Mouse (Mus musculus) kidney, adult 11 months (tissue): ENCODE results near the gene Nav2.

Experiments
- DNase-seq: peaks from one replicate; pipeline ENCODE4 v3.0.0; 2022

The Nav2 gene

GRCm38 (mm10) chr7:48891029-48891428 is 17.5 kb upstream of the Nav2 start:
- no peak for DNase-seq

- no peak for DNase-seq
Observed at GRCm38 (mm10) chr7:48893093-48893492, 15.4 kb upstream of the Nav2 start.

GRCm38 (mm10) chr7:48894152-48894551 is 14.4 kb upstream of the Nav2 start:
- DNase-seq, result peak; percentile 21

GRCm38 (mm10) chr7:48894763-48895162 is 13.8 kb upstream of the Nav2 start:
- no peak for DNase-seq

GRCm38 (mm10) chr7:48895475-48895874 is 13.0 kb upstream of the Nav2 start:
- DNase-seq, result no peak

GRCm38 (mm10) chr7:48896051-48896450 is 12.5 kb upstream of the Nav2 start:
- DNase-seq, result no peak

GRCm38 (mm10) chr7:48897539-48898163 is 10.9 kb upstream of the Nav2 start:
- DNase-seq, result no peak

- no peak for DNase-seq
Observed at GRCm38 (mm10) chr7:48898416-48898815, 10.1 kb upstream of the Nav2 start.

GRCm38 (mm10) chr7:48900408-48901167 is 7.9 kb upstream of the Nav2 start:
- DNase-seq, result no peak

GRCm38 (mm10) chr7:48902454-48902853 is 6.1 kb upstream of the Nav2 start:
- DNase-seq, result no peak

GRCm38 (mm10) chr7:48909342-48909671 is 791 bp downstream of the Nav2 start:
- DNase-seq, result no peak

GRCm38 (mm10) chr7:48910282-48910681 is 1.8 kb downstream of the Nav2 start:
- no peak for DNase-seq

GRCm38 (mm10) chr7:48911146-48911545 is 2.6 kb downstream of the Nav2 start:
- DNase-seq, result no peak

- no peak for DNase-seq
Observed at GRCm38 (mm10) chr7:48914630-48915506, 6.4 kb downstream of the Nav2 start.

- no peak for DNase-seq
Observed at GRCm38 (mm10) chr7:48917463-48917862, 8.9 kb downstream of the Nav2 start.

- no peak for DNase-seq
Observed at GRCm38 (mm10) chr7:48917988-48918387, 9.5 kb downstream of the Nav2 start.

GRCm38 (mm10) chr7:48918389-48918788 is 9.9 kb downstream of the Nav2 start:
- no peak for DNase-seq

GRCm38 (mm10) chr7:48923620-48924019 is 15.1 kb downstream of the Nav2 start:
- no peak for DNase-seq

GRCm38 (mm10) chr7:48925214-48925613 is 16.7 kb downstream of the Nav2 start:
- DNase-seq, result peak; percentile 19

GRCm38 (mm10) chr7:48928364-48928763 is 19.8 kb downstream of the Nav2 start:
- peak; percentile 13 for DNase-seq

GRCm38 (mm10) chr7:48930399-48930798 is 21.9 kb downstream of the Nav2 start:
- peak; percentile 64 for DNase-seq

GRCm38 (mm10) chr7:48932138-48932537 is 23.6 kb downstream of the Nav2 start:
- no peak for DNase-seq

GRCm38 (mm10) chr7:48934816-48935215 is 26.3 kb downstream of the Nav2 start:
- DNase-seq, result peak; percentile 13

GRCm38 (mm10) chr7:48937562-48937961 is 29.0 kb downstream of the Nav2 start:
- no peak for DNase-seq
